Mouse (Mus musculus) splenic B cell, adult 2 months (primary cell): ENCODE data around the gene Olfr1234.

Experiments
- DNase-seq: peaks from one replicate; pipeline ENCODE4 v3.0.0-alpha.2; 2011; ENCODE audit warnings: low read depth, low spot score
- H3K27me3 ChIP-seq: 2 replicates; pipeline ENCODE4 v1.6.1; 2012; ENCODE audit warnings: mild to moderate bottlenecking, low read length, moderate library complexity, mixed read lengths; ENCODE audit not compliant: control insufficient read depth, poor library complexity, insufficient read depth, severe bottlenecking
- H3K36me3 ChIP-seq: 2 replicates; pipeline ENCODE4 v1.6.1; 2012; ENCODE audit warnings: mild to moderate bottlenecking, low read length, moderate library complexity, mixed read lengths; ENCODE audit not compliant: control insufficient read depth, poor library complexity, insufficient read depth, severe bottlenecking

Olfr1234 gene

DNA sequence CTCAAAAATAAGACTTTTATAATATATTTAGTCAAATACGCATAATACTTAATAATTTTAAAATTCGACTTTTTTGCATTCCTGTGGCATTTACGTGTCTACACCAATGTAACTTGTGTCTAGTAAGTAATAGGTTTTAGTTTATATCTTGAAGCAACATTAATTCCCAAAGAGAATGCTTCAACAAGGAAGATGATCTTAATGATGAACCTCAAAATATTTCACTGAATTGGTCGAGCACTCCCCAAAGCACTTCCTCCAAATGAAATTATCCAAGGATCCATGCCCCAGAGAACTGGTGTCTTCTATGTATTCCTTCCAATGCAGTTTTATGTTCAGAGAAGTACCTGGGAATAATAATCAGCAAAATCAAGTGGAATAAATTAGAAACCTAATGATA is at the start of gene Olfr1234:
Gene Olfr1234, minus strand, starts transcription at position 101 of the 400 bp plus-strand sequence.
- DNase-seq, result no peak
- no peaks in the 10 kb centered on the region for H3K36me3 ChIP-seq
- no peaks in the 10 kb centered on the region for H3K27me3 ChIP-seq

DNA sequence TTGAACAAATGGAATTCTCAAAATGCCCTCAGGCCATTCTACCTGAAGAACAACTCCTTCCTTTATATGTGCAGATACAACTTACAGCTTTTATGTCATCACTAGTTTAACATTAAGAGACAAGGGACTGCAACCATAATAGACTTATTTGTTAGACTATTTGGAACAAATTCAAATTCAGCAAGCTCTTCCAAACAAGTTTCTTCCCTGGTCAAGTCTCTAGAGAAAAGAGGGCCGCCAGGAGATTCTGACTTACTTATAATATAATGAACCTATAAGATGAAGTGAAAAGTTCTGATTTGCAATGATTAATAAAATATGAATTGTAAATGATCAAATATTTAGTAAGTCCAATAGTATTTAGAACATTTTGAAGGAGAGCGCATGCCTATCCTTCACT is 44.9 kb upstream of the Olfr1234 start, which contains the start of gene Olfr1238:
Gene Olfr1238, minus strand, starts transcription at position 101 of the 400 bp plus-strand sequence.
- no peaks in the 10 kb centered on the region for H3K27me3 ChIP-seq
- DNase-seq, result no peak
- no peaks in the 10 kb centered on the region for H3K36me3 ChIP-seq

DNA sequence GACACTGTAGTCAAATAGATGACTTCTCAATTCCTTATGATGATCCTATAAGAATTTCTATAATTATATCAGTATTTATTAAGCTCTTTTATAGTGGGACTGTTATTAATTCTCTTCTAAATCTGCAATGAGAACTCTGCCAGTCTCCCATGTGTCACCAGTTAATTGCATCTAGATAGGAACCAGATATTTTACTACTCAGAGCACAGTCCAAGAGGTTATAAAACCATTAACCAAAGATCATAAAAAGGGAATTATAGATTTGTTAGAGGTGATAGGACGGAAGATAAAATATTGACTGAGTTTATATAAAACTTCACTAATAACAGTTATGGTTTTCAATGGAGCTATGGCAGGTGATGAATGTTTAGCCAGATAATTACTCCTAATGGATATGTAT is 36.2 kb upstream of the Olfr1234 start:
- Histone ChIP-seq H3K27me3 (no peaks in the 10 kb centered on the region), H3K36me3 (no peaks in the 10 kb centered on the region)
- no peak for DNase-seq

DNA sequence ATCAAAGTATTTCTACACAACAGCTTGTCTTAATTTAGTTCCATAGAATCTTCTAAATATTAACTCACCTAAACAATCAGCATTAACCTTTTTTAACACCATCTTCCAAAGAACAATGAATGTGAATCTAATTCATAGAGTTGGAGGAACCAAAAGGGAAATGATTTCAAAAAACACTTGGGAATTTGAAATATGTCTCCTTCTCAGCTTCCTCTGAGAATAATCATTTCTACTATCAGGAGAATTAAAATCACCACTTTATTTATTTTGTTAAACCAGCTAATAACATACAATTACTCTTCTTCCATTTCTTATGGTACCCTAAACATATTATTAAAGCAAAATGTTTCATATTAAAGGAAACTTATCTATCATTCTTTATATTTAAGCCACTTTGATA is 22.4 kb downstream of the Olfr1234 start, which contains the start of gene Olfr1233:
Gene Olfr1233, minus strand, starts transcription at position 101 of the 400 bp plus-strand sequence.
- Histone ChIP-seq H3K27me3 (no peaks in the 10 kb centered on the region), H3K36me3 (no peaks in the 10 kb centered on the region)
- DNase-seq, result no peak

DNA sequence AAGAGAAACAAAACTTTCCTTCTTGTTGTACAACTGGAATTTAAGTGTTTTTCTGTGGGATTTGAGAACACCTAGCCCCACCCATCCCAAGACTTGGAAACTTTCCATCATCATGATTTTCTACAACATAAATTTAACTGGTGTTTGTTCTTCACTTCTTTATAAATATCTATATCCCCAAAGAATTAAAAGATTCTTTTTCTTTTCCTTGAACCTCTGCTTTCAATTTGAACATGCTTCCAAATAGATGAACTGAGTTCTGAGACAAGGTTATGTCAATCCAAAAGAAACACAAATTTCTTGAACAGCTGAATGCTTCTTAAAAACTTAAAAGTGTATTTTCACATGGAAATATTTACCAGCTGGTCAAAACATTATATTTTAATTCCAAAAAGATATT is 35.1 kb downstream of the Olfr1234 start, which contains the start of gene Olfr1232:
Gene Olfr1232, minus strand, starts transcription at position 101 of the 400 bp plus-strand sequence.
- no peaks in the 10 kb centered on the region for H3K27me3 ChIP-seq
- DNase-seq, result no peak

More for the DNA sequence above, 35.1 kb downstream of the Olfr1234 start, which contains the start of gene Olfr1232:
- H3K36me3 ChIP-seq, result no peaks in the 10 kb centered on the region
